Mouse (Mus musculus): ENCODE data around the gene Naxe. TPM values are rescaled to one million over a fixed set of nuclear protein-coding genes. Genes with fewer than 3 reads are reported as not detected.

Naxe gene
- 10 to 100 TPM; 38.3 to 38.9 TPM for total RNA-seq (2023)

DNA sequence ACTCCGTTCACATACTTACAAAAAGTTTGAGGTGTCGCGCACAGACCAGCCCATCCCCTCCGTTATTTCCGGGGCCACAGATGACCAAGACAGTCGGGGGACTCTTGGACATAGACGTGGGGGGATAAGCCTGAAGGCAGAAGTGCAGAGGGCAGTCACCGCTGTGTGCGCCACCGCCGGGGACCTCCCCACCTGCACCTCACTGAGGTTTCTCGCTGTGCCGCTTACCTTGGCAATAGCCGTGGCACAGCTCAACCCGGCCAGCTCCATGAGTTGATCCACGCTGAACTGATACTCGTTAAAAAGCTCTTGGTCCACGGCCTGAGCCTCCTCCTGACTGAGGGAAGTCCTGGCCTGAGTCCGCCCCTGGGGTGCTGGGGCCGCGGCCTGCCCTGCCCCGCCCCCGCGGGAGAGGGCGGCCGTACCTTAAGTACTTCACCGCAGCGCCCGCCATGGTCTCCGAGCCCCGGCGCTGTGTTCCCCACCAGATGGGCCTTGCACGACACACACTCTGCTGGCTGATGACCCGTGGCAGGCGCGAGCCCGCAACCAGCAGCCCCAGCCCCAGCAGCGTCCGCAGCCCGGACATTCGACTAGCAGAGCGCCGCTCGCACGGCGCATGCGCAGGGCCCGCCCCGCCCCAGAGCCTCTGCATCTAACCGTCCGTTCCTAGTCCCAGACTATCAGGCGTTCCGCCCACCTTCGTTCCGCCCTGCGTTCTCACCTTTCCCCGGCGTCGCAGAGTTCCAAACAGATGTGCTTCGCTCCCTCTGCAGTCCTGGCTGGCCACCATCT, at the start of gene Naxe:
Naxe (minus strand) TSS at position 594 of the 795 bp plus-strand sequence.

DNA sequence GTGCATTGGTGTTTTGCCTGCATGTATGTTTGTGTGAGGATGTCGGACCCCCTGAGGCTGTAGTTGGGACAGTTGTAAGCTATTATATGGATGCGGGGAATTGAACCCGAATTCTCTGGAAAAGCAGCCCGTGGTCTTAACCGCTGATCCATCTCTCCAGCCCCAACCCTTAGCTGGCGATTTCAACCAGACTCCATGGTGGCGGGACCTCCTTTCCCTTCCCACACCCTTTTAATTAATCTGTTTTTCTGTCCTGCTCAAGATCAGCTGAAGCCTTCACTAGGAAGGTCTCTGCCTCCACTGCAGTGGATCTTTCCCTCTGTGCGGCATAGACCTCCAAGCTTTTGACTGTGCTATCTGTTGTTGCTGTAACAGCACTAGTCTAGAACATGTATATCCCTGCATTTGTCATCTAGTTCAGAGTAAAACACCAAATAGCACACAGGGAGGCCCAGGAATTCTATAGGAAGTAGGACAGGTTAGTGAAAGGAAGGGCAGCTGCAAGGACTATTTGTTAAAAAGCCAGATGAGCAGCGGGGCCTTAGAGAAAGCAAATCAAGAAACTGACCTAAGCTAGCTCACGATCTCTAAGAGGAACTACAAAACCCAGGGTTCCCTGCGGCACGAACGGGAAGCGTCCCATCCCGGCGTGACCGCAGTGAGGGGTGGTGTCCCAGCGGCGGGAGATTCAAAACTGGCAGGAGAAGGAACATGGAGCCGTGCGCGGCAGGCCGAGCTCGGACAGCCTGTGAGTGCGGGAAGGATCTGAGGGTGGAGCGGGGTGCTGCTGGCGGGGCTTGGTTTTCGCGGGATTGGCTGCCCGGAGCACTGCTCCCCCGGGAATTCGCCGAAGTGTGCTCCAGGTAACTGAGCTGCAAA, 23.3 kb upstream of the Naxe start, which contains the start of gene Iqgap3:
Iqgap3 (plus strand) TSS at position 627 of the 879 bp plus-strand sequence.

DNA sequence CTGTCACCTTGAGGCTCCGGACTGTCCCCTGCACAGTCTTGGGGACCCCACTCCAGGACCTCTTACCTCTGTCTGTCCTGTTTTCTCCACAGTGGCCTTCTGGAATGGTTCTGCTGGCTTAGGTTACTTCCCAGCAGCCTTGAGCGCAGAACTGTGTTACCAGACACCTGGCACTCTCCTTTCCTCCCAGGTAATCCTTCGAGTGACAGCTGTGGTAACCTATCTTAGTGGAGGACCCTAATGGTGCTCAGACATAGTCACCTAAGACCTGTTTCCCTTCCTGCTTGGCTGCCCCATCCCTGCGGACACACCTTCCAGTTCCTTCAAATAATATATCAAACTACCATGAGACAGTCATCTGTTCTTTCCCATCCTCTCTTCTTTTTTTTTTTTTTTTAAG, 19.9 kb upstream of the Naxe start, which contains the start of gene Ttc24:
Ttc24 (minus strand) TSS at position 101 of the 400 bp plus-strand sequence.

DNA sequence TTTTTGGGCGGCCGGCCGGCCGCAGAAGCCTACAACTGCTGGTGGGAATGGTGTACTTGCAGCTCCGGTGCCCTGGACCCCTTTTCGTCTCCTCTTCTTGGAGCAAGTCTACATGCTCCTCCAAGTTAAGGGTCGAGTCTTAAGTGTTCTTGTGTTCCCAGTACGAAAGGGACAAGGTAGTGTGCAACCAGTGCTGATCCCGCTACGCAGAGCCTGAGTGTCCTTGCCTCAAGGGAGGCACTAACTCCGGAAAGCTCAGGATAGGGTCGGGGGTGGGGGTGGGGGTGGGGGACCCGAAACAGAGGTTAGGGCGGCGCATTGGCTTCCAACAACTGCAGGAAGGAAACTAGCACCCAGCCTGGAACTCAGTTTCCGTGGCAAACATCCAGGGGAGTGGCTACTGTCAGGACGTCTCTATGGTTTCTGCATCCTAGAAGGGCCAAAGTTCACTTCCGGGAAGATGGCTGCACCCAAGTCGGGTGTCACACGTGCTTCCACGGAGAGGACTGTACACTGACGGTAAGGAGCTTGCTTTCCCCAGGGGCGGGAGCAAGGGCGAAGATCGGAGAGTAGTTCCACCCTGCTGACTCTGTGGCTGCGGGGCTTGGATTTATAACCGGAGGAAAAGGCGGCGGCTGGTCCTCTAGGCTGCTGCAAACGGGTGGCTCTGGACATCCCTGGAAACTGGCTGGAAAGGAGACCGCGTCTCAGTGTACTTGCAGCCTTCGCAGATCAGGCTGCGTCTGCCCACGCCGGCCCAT, 15.5 kb downstream of the Naxe start, which contains the start of gene Gpatch4:
Gpatch4 (plus strand) TSS at position 448 of the 761 bp plus-strand sequence.

DNA sequence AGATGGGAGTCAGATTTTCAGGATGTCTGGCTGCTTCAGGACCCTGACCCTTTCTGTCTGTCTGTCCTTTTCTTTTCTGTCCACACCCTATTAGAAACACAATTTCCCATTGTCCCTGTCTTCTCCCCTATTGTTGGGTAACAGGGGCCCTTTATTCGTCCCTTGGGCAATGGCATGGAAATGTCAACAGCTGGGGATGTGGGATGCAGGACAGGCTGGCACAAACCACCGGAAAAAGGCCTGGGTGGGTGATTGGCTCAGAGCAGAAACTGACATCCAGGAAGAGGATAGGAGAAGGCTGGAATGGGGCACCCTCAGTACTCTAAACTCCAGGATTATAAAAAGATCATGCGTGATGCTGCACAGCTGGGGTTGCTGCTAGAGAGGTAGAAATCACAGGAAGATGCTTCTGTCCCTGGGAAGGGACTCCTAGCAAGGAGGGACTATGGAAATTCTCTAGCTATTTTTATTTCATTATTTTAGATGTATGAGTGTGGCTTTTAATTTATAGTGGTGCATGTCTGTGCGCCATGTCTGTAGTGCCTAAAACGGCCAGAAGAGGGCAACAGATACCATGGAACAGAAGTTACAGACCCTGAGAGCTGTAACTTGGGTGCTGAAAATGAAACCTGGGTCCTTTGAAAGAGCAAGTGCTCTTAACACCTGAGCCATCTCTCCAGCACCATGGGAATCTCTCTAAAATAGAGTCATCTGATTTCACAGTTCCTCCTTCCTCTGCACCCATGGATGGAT, 30.7 kb downstream of the Naxe start, which contains the start of gene Hapln2:
Hapln2 (minus strand) TSS at position 150 of the 753 bp plus-strand sequence.

Other genes with a start within 250 kb of the Naxe start
- 10 to 100 TPM; 22.3 to 30.3 TPM for gene Pear1, start 234.2 kb downstream of the Naxe start, total RNA-seq (2023)
- 10 to 100 TPM; 29.2 to 32.6 TPM for gene Sh2d2a, start 211.7 kb downstream of the Naxe start, total RNA-seq (2023)
- 10 to 100 TPM; 56.5 to 62.3 TPM for gene Prcc, start 172.9 kb downstream of the Naxe start, total RNA-seq (2023)
- 10 to 100 TPM; 83.0 to 85.0 TPM for gene Hdgf, start 152.2 kb downstream of the Naxe start, total RNA-seq (2023)
- 100 to 1,000 TPM; 134 to 154 TPM for gene Mrpl24, start 139.0 kb downstream of the Naxe start, total RNA-seq (2023)
- 10 to 100 TPM; 65.3 to 67.4 TPM for gene Isg20l2, start 128.2 kb downstream of the Naxe start, total RNA-seq (2023)
- 10 to 100 TPM; 41.3 to 46.0 TPM for gene Rrnad1, start 127.8 kb downstream of the Naxe start, total RNA-seq (2023)
- 1 to 10 TPM in 1 of 2 experiments, not detected in 1; 3.1 TPM for gene Crabp2, start 109.8 kb downstream of the Naxe start, total RNA-seq (2023)
- gene Nes, start 87.4 kb downstream of the Naxe start, total RNA-seq (2023), result not detected
- gene Bcan, start 58.3 kb downstream of the Naxe start, total RNA-seq (2023), result not detected
- gene Hapln2, start 30.9 kb downstream of the Naxe start, total RNA-seq (2023), result not detected
- gene Gpatch4, start 15.4 kb downstream of the Naxe start, total RNA-seq (2023), result 10 to 100 TPM; 15.8 to 15.9 TPM
- gene Ttc24, start 19.8 kb upstream of the Naxe start, total RNA-seq (2023), result not detected
- under 1 TPM; 0.27 to 0.32 TPM for gene Iqgap3, start 23.5 kb upstream of the Naxe start, total RNA-seq (2023)
- 100 to 1,000 TPM; 280 to 371 TPM for gene Mef2d, start 83.9 kb upstream of the Naxe start, total RNA-seq (2023)
- gene Rhbg, start 196.2 kb upstream of the Naxe start, total RNA-seq (2023), result not detected
- gene Gm38392, start 228.7 kb upstream of the Naxe start, total RNA-seq (2023), result under 1 TPM in 1 of 2 experiments, not detected in 1; 0.47 TPM
- 1 to 10 TPM; 4.0 to 6.8 TPM for gene Tsacc, start 238.5 kb upstream of the Naxe start, total RNA-seq (2023)
- gene Cct3, start 238.6 kb upstream of the Naxe start, total RNA-seq (2023), result 100 to 1,000 TPM; 160 to 212 TPM